Mouse (Mus musculus): ENCODE data around the gene Cp. TPM values are rescaled to one million over a fixed set of nuclear protein-coding genes. Genes with fewer than 3 reads are reported as not detected.
"Not testable (repeated sequence)": the region's sequence is repeated elsewhere in the genome, so short reads cannot be mapped to it uniquely, and the experiment has no call there.

Gene Cp
- total and polyA plus RNA-seq, 3 experiments: 0.28 to 4.8 (median 0.33) TPM

GRCm38 (mm10) chr3:20034719-20035404, 78.0 kb downstream of the Cp start, which contains the start of gene Hps3 (continued):
- TF ChIP-seq JUND (conservative IDR thresholded peaks at IDR 0.05; ENCODE audit: low read depth, low read length) (no peak), MEF2A (IDR thresholded peaks at IDR 0.05; ENCODE audit: borderline replicate concordance, low read depth, low read length) (peak; percentile 15; the same call in 1 of the 2 replicates), MXI1 (IDR thresholded peaks at IDR 0.05; ENCODE audit: low read depth, low read length) (peak; percentile 90), MAFK (IDR thresholded peaks at IDR 0.05; ENCODE audit: insufficient replicate concordance, low read length) (no peak), SMC3 (IDR thresholded peaks at IDR 0.05; ENCODE audit: low read depth, low read length) (0 out of 2 replicates have a peak, but pooled peaks have one; percentile 2), HCFC1 (IDR thresholded peaks at IDR 0.05; ENCODE audit: low read depth, low read length) (peak; percentile 73), POLR2AphosphoS2 (IDR thresholded peaks at IDR 0.05; ENCODE audit: low read depth, low read length) (no peak), KAT2A (IDR thresholded peaks at IDR 0.05; ENCODE audit: insufficient replicate concordance, low read length) (no peak), MAZ (IDR thresholded peaks at IDR 0.05; ENCODE audit: low read depth, low read length) (peak; percentile 65; the same call in 1 of the 2 replicates), CHD2 (IDR thresholded peaks at IDR 0.05; ENCODE audit: low read length) (no peak), EP300 (IDR thresholded peaks at IDR 0.05; ENCODE audit: low read length) (no peak)

GRCm38 (mm10) chr3:20036069-20036468, 79.2 kb downstream of the Cp start:
- Histone ChIP-seq H3K4me1 (ENCODE audit: control insufficient read depth in 1 of 2, insufficient read depth in 2 of 2) (peaks cover 7 to 13% of the 10 kb centered on the region in 2 experiments; a peak in 3 of 4 replicates), H3K4me3 (replicated peaks in 1 of 3; ENCODE audit: low read depth in 2 of 3, low read length in 2 of 3, poor library complexity in 1 of 3) (no peak overlapping the region), H3K27me3 (replicated peaks) (no peaks in the 10 kb centered on the region), H3K79me2 (replicated peaks; ENCODE audit: control insufficient read depth, extremely low read depth, insufficient read depth, poor library complexity, severe bottlenecking) (peaks cover 18% of the 10 kb centered on the region), H3K9ac (ENCODE audit: insufficient read depth, low read depth) (peak overlapping the region; percentile 40; the same call in 1 of the 2 replicates), H3K36me3 (replicated peaks in 1 of 2; ENCODE audit: control insufficient read depth in 1 of 2, insufficient read depth in 1 of 2, low read length in 1 of 2) (no peaks in the 10 kb centered on the region), H3K27ac (ENCODE audit: insufficient read depth, low read depth) (no peak overlapping the region), H3K4me2 (ENCODE audit: insufficient read depth, low read depth, poor library complexity, severe bottlenecking) (no peak overlapping the region), H3K9me3 (replicated peaks; ENCODE audit: low read length) (no peaks in the 10 kb centered on the region)
- dilution Hi-C loops (cut with MboI; ENCODE audit: extremely low pct_ligation_motif_present, extremely low pct_unique_long_range_greater_than_20kb, low sequenced_read_pairs) (no loop called here), in situ Hi-C loops (cut with MboI; ENCODE audit: low pct_ligation_motif_present, low pct_unique_long_range_greater_than_20kb, low sequenced_read_pairs) (no loop called here)
- no peak for DNase-seq (ENCODE audit: extremely low read depth)
- TF ChIP-seq POLR2AphosphoS2 (IDR thresholded peaks at IDR 0.05; ENCODE audit: low read depth, low read length): no peak
- no peak for TF ChIP-seq JUN (IDR thresholded peaks at IDR 0.05; ENCODE audit: insufficient read depth, low read depth, low read length)
- no peak for TF ChIP-seq MAX (IDR thresholded peaks at IDR 0.05; ENCODE audit: low read length)
- no peak for TF ChIP-seq IRF4 (IDR thresholded peaks at IDR 0.05; ENCODE audit: low read depth, low read length)
- TF ChIP-seq POLR2A (IDR thresholded peaks at IDR 0.05; ENCODE audit: low read depth, low read length): no peak
- no peak for TF ChIP-seq USF2 (conservative IDR thresholded peaks at IDR 0.05; ENCODE audit: low read depth, low read length)
- no peak for TF ChIP-seq KAT2A (IDR thresholded peaks at IDR 0.05; ENCODE audit: insufficient replicate concordance, low read length)
- no peak for TF ChIP-seq BHLHE40 (IDR thresholded peaks at IDR 0.05; ENCODE audit: low read depth, low read length)
- TF ChIP-seq ZMIZ1 (IDR thresholded peaks at IDR 0.05; ENCODE audit: low read depth, low read length): no peak

GRCm38 (mm10) chr3:20041461-20041860, 84.6 kb downstream of the Cp start:
- H3K27me3 ChIP-seq (replicated peaks); H3K9ac ChIP-seq (ENCODE audit: insufficient read depth, low read depth); H3K27ac ChIP-seq (ENCODE audit: insufficient read depth, low read depth); H3K4me1 ChIP-seq (ENCODE audit: control insufficient read depth in 1 of 2, insufficient read depth in 2 of 2); H3K79me2 ChIP-seq (replicated peaks; ENCODE audit: control insufficient read depth, extremely low read depth, insufficient read depth, poor library complexity, severe bottlenecking); DNase-seq (ENCODE audit: extremely low read depth); dilution Hi-C loops (cut with MboI; ENCODE audit: extremely low pct_ligation_motif_present, extremely low pct_unique_long_range_greater_than_20kb, low sequenced_read_pairs); in situ Hi-C loops (cut with MboI; ENCODE audit: low pct_ligation_motif_present, low pct_unique_long_range_greater_than_20kb, low sequenced_read_pairs); H3K4me2 ChIP-seq (ENCODE audit: insufficient read depth, low read depth, poor library complexity, severe bottlenecking); H3K4me3 ChIP-seq (replicated peaks in 1 of 3; ENCODE audit: low read depth in 2 of 3, low read length in 2 of 3, poor library complexity in 1 of 3); H3K9me3 ChIP-seq (replicated peaks; ENCODE audit: low read length); H3K36me3 ChIP-seq (replicated peaks in 1 of 2; ENCODE audit: control insufficient read depth in 1 of 2, insufficient read depth in 1 of 2, low read length in 1 of 2): not testable (repeated sequence)

- DNase-seq (ENCODE audit: extremely low read depth); H3K27ac ChIP-seq (ENCODE audit: insufficient read depth, low read depth); H3K27me3 ChIP-seq (replicated peaks); H3K9ac ChIP-seq (ENCODE audit: insufficient read depth, low read depth); H3K36me3 ChIP-seq (replicated peaks in 1 of 2; ENCODE audit: control insufficient read depth in 1 of 2, insufficient read depth in 1 of 2, low read length in 1 of 2); H3K4me3 ChIP-seq (replicated peaks in 1 of 3; ENCODE audit: low read depth in 2 of 3, low read length in 2 of 3, poor library complexity in 1 of 3); H3K4me1 ChIP-seq (ENCODE audit: control insufficient read depth in 1 of 2, insufficient read depth in 2 of 2); H3K9me3 ChIP-seq (replicated peaks; ENCODE audit: low read length); in situ Hi-C loops (cut with MboI; ENCODE audit: low pct_ligation_motif_present, low pct_unique_long_range_greater_than_20kb, low sequenced_read_pairs); H3K4me2 ChIP-seq (ENCODE audit: insufficient read depth, low read depth, poor library complexity, severe bottlenecking); dilution Hi-C loops (cut with MboI; ENCODE audit: extremely low pct_ligation_motif_present, extremely low pct_unique_long_range_greater_than_20kb, low sequenced_read_pairs); H3K79me2 ChIP-seq (replicated peaks; ENCODE audit: control insufficient read depth, extremely low read depth, insufficient read depth, poor library complexity, severe bottlenecking): not testable (repeated sequence)
These were observed 87.9 kb downstream of the Cp start for GRCm38 (mm10) chr3:20044736-20045135.
